Mouse (Mus musculus) myocyte (in vitro differentiated cells): ENCODE results near the gene Gm20388. TPM values are rescaled to one million over a fixed set of nuclear protein-coding genes. Genes with fewer than 3 reads are reported as not detected.

ENCODE experiments used
- H3K27me3 ChIP-seq: one replicate; pipeline ENCODE4 v1.6.1; 2011; ENCODE audit not compliant: control insufficient read depth, insufficient read depth, insufficient read length
- H3K36me3 ChIP-seq: one replicate; pipeline ENCODE4 v1.6.1; 2011; ENCODE audit not compliant: control insufficient read depth, insufficient read depth
- H3K4me2 ChIP-seq: one replicate; pipeline ENCODE4 v1.6.1; 2011; ENCODE audit warnings: low read depth, control low read depth
- H3K4me3 ChIP-seq: one replicate; pipeline ENCODE4 v1.5.1; 2011; ENCODE audit warnings: mild to moderate bottlenecking, control low read depth, moderate library complexity
- H3K79me2 ChIP-seq: one replicate; pipeline ENCODE4 v1.6.1; 2011; ENCODE audit not compliant: control insufficient read depth, insufficient read depth
- H3ac ChIP-seq: one replicate; pipeline ENCODE4 v1.6.1; 2011; ENCODE audit not compliant: control insufficient read depth, insufficient read length
- CEBPB ChIP-seq: IDR thresholded peaks from 2 replicates; pipeline ENCODE4 v1.6.1; 2011; ENCODE audit warnings: mild to moderate bottlenecking, moderate library complexity; ENCODE audit not compliant: poor library complexity, insufficient read depth, severe bottlenecking
- E2F4 ChIP-seq: IDR thresholded peaks from one replicate; pipeline ENCODE4 v1.6.1; 2011; ENCODE audit warnings: mild to moderate bottlenecking, control low read depth, moderate library complexity; ENCODE audit not compliant: insufficient read depth
- MAX ChIP-seq: IDR thresholded peaks from one replicate; pipeline ENCODE4 v1.6.1; 2011; ENCODE audit warnings: low read depth, mild to moderate bottlenecking, control low read depth
- MYOD1 ChIP-seq, 3 experiments: IDR thresholded peaks; one replicate each; pipeline ENCODE4 v1.6.1; 2011; ENCODE audit warnings: control low read depth in 2 of 3, low read depth in 2 of 3, mild to moderate bottlenecking in 2 of 3, moderate library complexity in 1 of 3; ENCODE audit not compliant: insufficient read length in 2 of 3, control insufficient read depth in 1 of 3
- MYOG ChIP-seq, 3 experiments: IDR thresholded peaks; one replicate each; pipeline ENCODE4 v1.6.1; 2011; ENCODE audit warnings: control low read depth in 2 of 3, low read depth in 2 of 3, mild to moderate bottlenecking in 2 of 3; ENCODE audit not compliant: insufficient read length in 2 of 3, control insufficient read depth in 1 of 3, insufficient read depth in 1 of 3
- POLR2A ChIP-seq: IDR thresholded peaks from one replicate; pipeline ENCODE4 v1.6.1; 2011; ENCODE audit warnings: low read depth, mild to moderate bottlenecking, control low read depth, moderate library complexity; ENCODE audit not compliant: insufficient read length
- POLR2AphosphoS2 ChIP-seq: IDR thresholded peaks from one replicate; pipeline ENCODE4 v1.6.1; 2011; ENCODE audit warnings: low read depth, control low read depth; ENCODE audit not compliant: insufficient read length
- REST ChIP-seq: IDR thresholded peaks from one replicate; pipeline ENCODE4 v1.6.1; 2011; ENCODE audit warnings: mild to moderate bottlenecking, control low read depth, moderate library complexity; ENCODE audit not compliant: insufficient read depth, insufficient read length
- SRF ChIP-seq: IDR thresholded peaks from one replicate; pipeline ENCODE4 v1.6.1; 2011; ENCODE audit warnings: low read depth; ENCODE audit not compliant: control insufficient read depth, insufficient read length
- TCF12 ChIP-seq: IDR thresholded peaks from one replicate; pipeline ENCODE4 v1.6.1; 2011; ENCODE audit warnings: mild to moderate bottlenecking, control low read depth; ENCODE audit not compliant: poor library complexity, insufficient read depth, severe bottlenecking
- TCF3 ChIP-seq: IDR thresholded peaks from one replicate; pipeline ENCODE4 v1.6.1; 2011; ENCODE audit warnings: low read depth, control low read depth; ENCODE audit not compliant: insufficient read length
- USF1 ChIP-seq: IDR thresholded peaks from one replicate; pipeline ENCODE4 v1.6.1; 2011; ENCODE audit warnings: low read depth, mild to moderate bottlenecking, control low read depth, moderate library complexity
- polyA plus RNA-seq: library from polyadenylated mRNA; unstranded; fragments of >200 nt; fragmentation: generic; extraction: Trizol; gene quantifications from one replicate; pipeline ENCODE4 v1.2.1, GENCODE M21; 2012; ENCODE audit warnings: missing spikeins

Gm20388 gene
- polyA plus RNA-seq, 1 experiment, result 15.3 TPM

DNA sequence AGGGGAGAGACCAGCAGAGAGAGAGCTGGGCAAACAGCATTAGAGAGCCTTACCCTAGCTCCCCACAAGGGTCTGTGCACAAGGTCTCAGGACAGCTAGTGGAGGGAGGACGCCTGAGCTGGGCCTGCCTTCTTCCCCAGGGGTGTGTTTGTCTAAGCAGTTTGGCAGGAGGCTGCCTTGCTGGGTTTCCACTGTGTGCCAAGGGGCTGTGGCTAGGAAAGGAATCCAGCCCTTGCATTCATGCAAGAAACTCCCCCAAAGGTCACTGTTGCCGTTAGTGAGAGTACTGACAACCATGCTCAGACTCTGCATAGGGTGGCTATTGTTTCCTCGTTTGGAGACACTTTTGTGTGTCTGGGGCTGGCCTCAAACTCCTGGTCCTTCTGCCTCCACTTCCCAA lies 1055.9 kb downstream of the Gm20388 start:
- H3ac ChIP-seq, result no peak overlapping the region
- TF ChIP-seq CEBPB (no peak), E2F4 (no peak), USF1 (no peak), POLR2A (no peak), TCF12 (no peak), MAX (no peak), MYOG (IDR thresholded peaks at IDR 0.05; ENCODE audit: control insufficient read depth in 1 of 3, insufficient read depth in 1 of 3, insufficient read length in 2 of 3, low read depth in 2 of 3) (no peak)
- H3K36me3 ChIP-seq, result no peaks in the 10 kb centered on the region
- peaks cover 73% of the 10 kb centered on the region for H3K27me3 ChIP-seq
- no peak overlapping the region for H3K4me2 ChIP-seq
- no peaks in the 10 kb centered on the region for H3K79me2 ChIP-seq
- H3K4me3 ChIP-seq, result no peak overlapping the region

DNA sequence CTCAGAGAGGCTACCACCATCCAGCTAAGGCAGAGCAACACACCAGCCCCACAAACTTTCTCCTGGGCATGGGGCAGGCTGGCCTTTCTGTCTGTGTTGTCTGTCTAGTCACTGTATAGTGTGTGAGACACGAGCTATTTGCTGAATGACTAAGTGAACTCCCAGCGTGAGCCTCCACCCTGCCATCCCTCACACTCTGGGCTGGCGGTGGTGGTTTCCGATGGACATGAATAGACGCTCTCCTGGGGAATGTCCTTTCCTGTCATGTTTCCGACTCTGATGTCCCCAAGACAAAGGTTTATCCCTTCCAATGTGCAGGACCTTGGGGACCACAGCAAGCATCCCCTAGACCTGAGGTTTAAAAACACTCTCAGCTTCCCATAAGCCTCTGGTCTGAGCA lies 1057.7 kb downstream of the Gm20388 start:
- TF ChIP-seq MYOD1 (IDR thresholded peaks at IDR 0.05; ENCODE audit: control insufficient read depth in 1 of 3, insufficient read length in 2 of 3, low read depth in 2 of 3), result no peak
- TF ChIP-seq CEBPB, result no peak
- no peak for TF ChIP-seq SRF
- TF ChIP-seq TCF12, result no peak
- TF ChIP-seq POLR2AphosphoS2, result no peak
- TF ChIP-seq MYOG (IDR thresholded peaks at IDR 0.05; ENCODE audit: control insufficient read depth in 1 of 3, insufficient read depth in 1 of 3, insufficient read length in 2 of 3, low read depth in 2 of 3), result no peak
- TF ChIP-seq MAX, result no peak
- H3K4me2 ChIP-seq, result no peak overlapping the region
- H3K79me2 ChIP-seq, result no peaks in the 10 kb centered on the region
- H3ac ChIP-seq, result no peak overlapping the region
- H3K4me3 ChIP-seq, result no peak overlapping the region
- H3K27me3 ChIP-seq, result peaks cover 75% of the 10 kb centered on the region
- H3K36me3 ChIP-seq, result no peaks in the 10 kb centered on the region

DNA sequence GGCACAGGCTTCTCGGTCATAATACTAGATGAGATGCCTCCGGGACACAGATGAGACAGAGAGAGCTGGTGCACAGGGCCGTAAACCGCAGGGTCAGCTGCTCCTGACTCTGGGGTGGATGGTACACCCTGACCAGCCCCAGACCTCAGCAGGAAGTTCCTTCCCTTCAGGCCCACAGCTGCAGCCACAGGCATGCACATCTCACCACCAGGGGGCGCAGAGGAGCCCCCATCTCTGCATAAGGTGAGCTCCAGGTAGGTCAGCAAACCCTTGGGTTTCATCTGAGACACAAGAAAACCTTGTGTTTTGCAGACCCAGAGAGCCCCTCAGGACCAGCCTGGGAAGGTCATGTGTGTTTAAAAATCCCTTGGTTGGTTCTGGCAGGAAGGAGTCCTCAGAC lies 1059.7 kb downstream of the Gm20388 start:
- Histone ChIP-seq H3K27me3 (peaks cover 79% of the 10 kb centered on the region), H3K4me2 (no peak overlapping the region), H3K79me2 (no peaks in the 10 kb centered on the region), H3K36me3 (no peaks in the 10 kb centered on the region), H3ac (no peak overlapping the region), H3K4me3 (no peak overlapping the region)
- TF ChIP-seq POLR2A, result no peak
- TF ChIP-seq TCF3, result no peak
- no peak for TF ChIP-seq POLR2AphosphoS2
- no peak for TF ChIP-seq TCF12
- no peak for TF ChIP-seq E2F4
- no peak for TF ChIP-seq REST
- TF ChIP-seq MYOD1 (IDR thresholded peaks at IDR 0.05; ENCODE audit: control insufficient read depth in 1 of 3, insufficient read length in 2 of 3, low read depth in 2 of 3), result no peak
- TF ChIP-seq CEBPB, result no peak
- TF ChIP-seq MYOG (IDR thresholded peaks at IDR 0.05; ENCODE audit: control insufficient read depth in 1 of 3, insufficient read depth in 1 of 3, insufficient read length in 2 of 3, low read depth in 2 of 3), result no peak
- no peak for TF ChIP-seq SRF
- TF ChIP-seq MAX, result no peak
- TF ChIP-seq USF1, result no peak

DNA sequence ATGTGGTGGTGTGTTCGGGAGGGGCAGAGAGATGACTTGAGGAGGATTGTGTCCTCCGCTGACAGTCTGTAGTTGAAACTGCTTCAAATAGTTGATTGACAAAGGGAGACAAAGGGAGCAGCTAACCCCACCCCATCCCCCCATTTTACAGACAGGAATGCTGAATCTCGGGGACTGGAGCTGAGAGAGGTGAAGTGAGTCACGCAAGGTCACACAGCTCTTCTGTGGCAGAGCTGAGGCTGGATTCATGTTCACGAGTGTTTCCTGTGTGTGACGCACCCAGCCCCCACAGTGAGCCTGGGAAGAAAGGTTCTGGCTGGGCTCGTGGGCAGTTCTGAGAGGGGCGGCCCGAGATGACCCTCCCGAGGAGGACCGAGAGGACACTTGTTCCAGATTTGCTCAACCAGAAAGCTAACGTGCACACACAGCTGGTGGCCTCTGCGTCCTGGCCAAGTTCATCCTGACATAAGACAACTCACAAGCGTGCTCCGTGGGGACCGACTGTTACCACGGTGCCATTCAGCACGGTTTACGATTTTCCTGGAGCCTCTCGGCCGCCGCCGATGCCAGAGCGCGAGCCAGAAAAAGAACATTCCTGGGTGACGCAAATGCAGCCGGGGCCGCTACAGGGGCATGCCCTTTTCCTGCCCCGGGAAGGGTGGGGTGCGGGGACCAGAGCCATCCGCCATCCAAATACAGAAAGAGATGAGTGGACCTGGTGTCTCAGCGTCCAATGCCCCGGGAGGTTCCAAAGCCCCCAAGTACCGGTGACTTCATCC lies 1061.2 kb downstream of the Gm20388 start:
- Histone ChIP-seq H3K36me3 (no peaks in the 10 kb centered on the region), H3K27me3 (peaks cover 72% of the 10 kb centered on the region), H3K79me2 (no peaks in the 10 kb centered on the region), H3K4me3 (no peak overlapping the region), H3K4me2 (peak overlapping the region; percentile 53), H3ac (no peak overlapping the region)
- TF ChIP-seq MAX (no peak), TCF12 (no peak), E2F4 (no peak), POLR2AphosphoS2 (no peak), USF1 (no peak), POLR2A (no peak), REST (no peak), TCF3 (no peak), MYOG (IDR thresholded peaks at IDR 0.05; ENCODE audit: control insufficient read depth in 1 of 3, insufficient read depth in 1 of 3, insufficient read length in 2 of 3, low read depth in 2 of 3) (no peak), SRF (no peak), MYOD1 (IDR thresholded peaks at IDR 0.05; ENCODE audit: control insufficient read depth in 1 of 3, insufficient read length in 2 of 3, low read depth in 2 of 3) (no peak), CEBPB (no peak)

DNA sequence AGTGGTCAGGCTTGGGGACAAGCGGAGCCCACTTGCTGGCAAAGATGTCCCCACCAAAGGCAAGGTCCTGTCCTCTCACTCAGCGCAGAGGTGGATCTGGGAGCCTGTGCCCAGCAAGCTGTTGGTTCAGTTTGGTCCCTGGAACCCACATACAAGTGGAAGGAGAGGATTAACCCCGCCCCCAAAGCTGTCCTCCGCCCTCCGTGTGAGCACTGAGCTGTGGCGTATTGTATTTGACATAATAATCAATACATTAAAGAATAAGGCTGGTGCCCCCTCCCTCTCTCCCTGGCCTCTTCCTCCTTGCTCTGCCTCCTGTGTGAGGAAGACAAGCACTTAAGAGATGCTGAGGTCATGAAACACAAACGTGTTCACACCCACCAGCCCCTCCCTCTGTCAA lies 1062.4 kb downstream of the Gm20388 start:
- H3K79me2 ChIP-seq, result no peaks in the 10 kb centered on the region
- peaks cover 76% of the 10 kb centered on the region for H3K27me3 ChIP-seq
- H3K36me3 ChIP-seq, result no peaks in the 10 kb centered on the region
- H3K4me3 ChIP-seq, result no peak overlapping the region
- no peak overlapping the region for H3ac ChIP-seq
- TF ChIP-seq USF1, result no peak
- TF ChIP-seq TCF3, result no peak
- no peak for TF ChIP-seq TCF12
- no peak for TF ChIP-seq SRF
- no peak for TF ChIP-seq MYOD1 (IDR thresholded peaks at IDR 0.05; ENCODE audit: control insufficient read depth in 1 of 3, insufficient read length in 2 of 3, low read depth in 2 of 3)
- TF ChIP-seq E2F4, result no peak
- TF ChIP-seq POLR2AphosphoS2, result no peak
- TF ChIP-seq MAX, result no peak
- TF ChIP-seq CEBPB, result no peak
- TF ChIP-seq REST, result no peak
- no peak for TF ChIP-seq MYOG (IDR thresholded peaks at IDR 0.05; ENCODE audit: control insufficient read depth in 1 of 3, insufficient read depth in 1 of 3, insufficient read length in 2 of 3, low read depth in 2 of 3)
- TF ChIP-seq POLR2A, result no peak
- H3K4me2 ChIP-seq, result peak overlapping the region; percentile 36
